Mouse (Mus musculus) hindlimb bud, embryonic 11.5 days (tissue): ENCODE results near the gene Krtcap3.

Experiments
- DNase-seq: peaks from one replicate; pipeline ENCODE4 v3.0.0-alpha.2; 2012; ENCODE audit warnings: low read depth, low spot score; ENCODE audit errors: extremely low spot score

Gene Krtcap3

GRCm38 (mm10) chr5:31298486-31298885 lies 47.0 kb downstream of the Krtcap3 start:
- DNase-seq = no peak

- DNase-seq = no peak
These were observed 50.4 kb downstream of the Krtcap3 start for GRCm38 (mm10) chr5:31301866-31302265.
